Mouse (Mus musculus) right cerebral cortex, adult 18-20 months (tissue): Measurements from ENCODE around the gene Ppil1.
A peak's percentile ranks its signal among the peaks of the same experiment; 100 is the strongest.

ENCODE experiments used
- DNase-seq: peaks from one replicate; pipeline ENCODE4 v3.0.0; 2022; ENCODE audit warnings: mixed read lengths

Ppil1 gene

DNA sequence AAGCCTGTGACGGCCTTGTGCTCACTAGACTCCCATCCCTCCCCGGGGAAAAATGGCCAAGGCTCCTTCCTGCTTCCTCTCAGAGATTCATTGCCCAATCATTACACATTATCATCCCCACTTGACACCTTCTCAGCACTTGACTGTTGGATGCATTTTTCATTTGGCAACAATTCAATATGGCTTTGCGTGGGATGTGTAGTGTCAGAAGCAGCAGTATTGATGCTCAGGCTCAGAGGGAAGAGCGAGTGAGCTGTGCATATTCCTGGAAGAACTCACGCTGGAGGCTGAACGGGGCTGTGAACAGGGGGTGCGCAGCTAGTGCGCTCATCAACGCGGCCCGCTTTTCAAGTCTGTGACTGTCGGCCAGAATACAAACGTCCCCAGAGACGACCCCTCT lies 13.0 kb downstream of the Ppil1 start:
- peak; percentile 60 for DNase-seq

DNA sequence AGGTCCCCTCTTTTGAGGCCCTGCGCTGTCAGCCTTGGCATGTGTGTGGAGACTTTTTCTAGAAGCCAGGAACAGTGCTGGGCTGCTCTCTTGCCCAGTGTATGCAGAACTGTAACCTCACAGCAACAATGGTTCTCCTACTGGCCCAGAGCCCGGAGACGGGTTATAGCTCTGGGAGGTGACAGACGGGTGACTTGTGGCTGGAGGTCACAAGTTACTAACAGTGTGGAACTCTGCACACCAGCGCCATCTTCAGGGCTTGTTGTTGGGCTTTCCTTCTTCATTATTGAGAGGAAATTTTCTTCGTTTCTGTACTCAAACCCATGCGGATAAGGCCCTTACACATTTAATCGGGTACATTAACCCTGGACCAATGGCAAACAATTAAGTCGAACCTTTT lies 14.5 kb downstream of the Ppil1 start:
- no peak for DNase-seq

GRCm38 (mm10) chr17:29247881-29248280 lies 16.1 kb downstream of the Ppil1 start:
- peak; percentile 77 for DNase-seq

DNA sequence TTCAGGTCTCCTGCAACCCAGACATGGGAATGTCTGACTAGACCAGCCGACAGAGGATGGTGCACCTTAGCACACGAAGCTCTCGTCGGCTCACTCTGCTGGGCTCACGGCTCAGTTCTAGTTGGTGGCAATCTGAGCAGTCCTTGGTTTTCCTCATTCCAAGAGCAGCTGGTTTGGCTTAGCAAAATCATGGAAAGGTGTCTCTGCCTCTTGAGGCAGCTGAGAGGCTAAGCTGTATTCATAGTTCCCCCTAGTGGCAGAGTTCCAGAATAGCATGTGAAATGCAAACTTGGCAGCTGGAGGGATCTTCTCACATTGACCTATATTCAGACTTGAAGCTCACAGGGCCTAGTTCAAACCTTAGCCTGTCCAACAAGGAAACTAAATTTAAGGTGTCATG lies 17.4 kb downstream of the Ppil1 start:
- DNase-seq: peak; percentile 64

GRCm38 (mm10) chr17:29245725-29246124 lies 18.3 kb downstream of the Ppil1 start:
- no peak for DNase-seq

GRCm38 (mm10) chr17:29244912-29245311 lies 19.1 kb downstream of the Ppil1 start:
- DNase-seq: peak; percentile 38

DNA sequence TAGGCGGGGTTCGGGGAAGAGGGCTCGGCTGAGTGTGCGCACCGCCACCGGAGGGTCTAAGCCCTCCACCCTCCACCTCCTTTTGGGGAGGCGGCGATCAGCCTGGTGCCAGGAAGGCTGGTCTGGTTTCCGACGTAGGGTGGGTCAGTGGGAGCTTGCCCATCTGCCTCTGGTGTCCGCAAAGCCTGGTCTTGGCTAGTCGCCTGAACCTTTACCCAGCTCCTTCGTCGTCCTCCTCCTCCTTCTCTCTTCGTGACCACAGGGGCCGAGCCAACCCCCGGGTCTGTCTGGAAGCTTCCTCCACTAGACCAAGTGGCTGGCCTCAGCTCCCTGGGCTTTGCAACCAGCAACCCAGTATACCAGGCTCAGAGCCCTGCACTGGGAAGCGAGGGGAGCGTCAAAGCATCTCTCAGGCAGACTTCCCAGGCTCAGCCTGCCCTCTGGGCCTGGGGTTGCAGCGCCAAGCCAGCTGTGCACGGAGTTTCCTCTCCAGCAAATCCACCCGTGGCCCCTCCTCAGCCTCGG lies 25.5 kb downstream of the Ppil1 start:
- DNase-seq: peak; percentile 38

DNA sequence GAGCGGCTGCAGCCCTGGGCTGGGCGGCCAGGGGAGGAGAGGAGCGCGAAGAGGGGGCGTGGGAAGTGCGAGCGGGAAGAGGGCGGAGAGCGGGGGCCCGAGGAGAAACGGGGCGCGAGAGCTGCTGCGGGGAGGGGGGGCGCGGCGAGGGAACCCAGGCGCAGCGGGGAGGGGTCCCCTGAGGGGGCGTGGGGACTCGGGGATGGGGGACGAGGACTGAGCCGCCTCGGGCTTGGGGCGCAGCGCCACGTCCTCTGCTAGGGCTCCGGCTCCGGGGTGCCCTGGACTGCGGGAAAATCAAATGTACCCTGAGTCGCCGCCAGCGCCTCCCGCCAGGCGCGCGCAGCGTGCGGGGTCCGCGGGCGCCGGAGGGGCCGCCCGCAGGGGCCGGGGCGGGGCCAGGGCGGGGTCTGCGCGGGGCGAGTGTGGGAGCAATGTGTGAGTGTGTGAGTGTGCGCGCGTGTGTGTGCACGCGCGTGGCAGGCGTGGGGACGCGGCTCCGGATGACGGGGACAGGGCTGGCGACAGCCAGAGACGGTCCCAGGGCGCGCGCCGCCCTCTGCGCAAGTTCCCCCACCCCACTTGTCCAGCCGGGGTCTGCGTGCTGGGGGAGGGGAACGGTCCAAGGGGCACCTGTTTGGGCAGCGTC lies 26.1 kb downstream of the Ppil1 start, which contains the start of gene Cpne5:
Cpne5 (minus strand) TSS at position 396 of the 649 bp plus-strand sequence.
- peak; percentile 67 for DNase-seq

GRCm38 (mm10) chr17:29237267-29237771 lies 26.7 kb downstream of the Ppil1 start:
- DNase-seq: no peak

DNA sequence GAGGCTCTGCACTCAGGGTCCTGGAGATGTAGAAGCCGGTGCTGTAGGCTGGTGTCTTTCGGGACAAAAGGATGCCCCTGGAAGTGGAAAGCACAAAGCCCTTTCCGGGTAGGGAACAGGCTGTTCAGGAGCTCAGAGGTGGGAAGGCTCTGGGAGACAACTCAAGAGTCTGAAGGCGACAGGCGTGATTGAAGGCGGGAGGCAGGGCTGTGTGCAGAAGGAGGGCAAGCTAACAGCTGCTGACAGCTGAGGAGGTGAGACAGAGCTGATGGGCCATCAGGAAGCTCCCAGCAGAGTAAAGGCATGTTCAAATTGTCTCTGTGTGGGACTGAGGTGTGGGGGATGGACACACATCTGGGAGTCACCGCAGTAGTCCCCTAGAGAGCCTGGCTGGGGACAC lies 27.9 kb downstream of the Ppil1 start:
- DNase-seq: peak; percentile 60

GRCm38 (mm10) chr17:29231109-29231508 lies 32.9 kb downstream of the Ppil1 start:
- no peak for DNase-seq

GRCm38 (mm10) chr17:29220631-29221030 lies 43.4 kb downstream of the Ppil1 start:
- no peak for DNase-seq

DNA sequence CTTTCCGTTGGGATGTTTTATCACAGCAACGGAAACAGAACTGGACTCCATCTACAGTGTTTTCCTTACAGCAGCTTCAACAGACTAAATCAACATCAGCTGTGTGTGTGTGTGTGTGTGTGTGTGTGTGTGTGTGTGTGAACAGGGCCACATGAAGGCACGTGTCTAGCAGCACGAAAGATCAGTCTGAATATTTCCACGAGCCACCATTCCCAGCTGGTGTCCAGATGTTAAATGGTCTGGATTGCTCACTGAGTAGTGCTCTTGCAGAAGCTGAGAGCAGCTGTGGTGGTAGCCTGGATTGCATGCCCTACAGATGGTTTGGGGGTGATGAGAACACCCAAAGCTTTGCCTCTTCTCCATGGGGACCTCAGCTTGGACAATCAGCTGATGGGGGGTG lies 46.0 kb downstream of the Ppil1 start:
- DNase-seq: no peak

DNA sequence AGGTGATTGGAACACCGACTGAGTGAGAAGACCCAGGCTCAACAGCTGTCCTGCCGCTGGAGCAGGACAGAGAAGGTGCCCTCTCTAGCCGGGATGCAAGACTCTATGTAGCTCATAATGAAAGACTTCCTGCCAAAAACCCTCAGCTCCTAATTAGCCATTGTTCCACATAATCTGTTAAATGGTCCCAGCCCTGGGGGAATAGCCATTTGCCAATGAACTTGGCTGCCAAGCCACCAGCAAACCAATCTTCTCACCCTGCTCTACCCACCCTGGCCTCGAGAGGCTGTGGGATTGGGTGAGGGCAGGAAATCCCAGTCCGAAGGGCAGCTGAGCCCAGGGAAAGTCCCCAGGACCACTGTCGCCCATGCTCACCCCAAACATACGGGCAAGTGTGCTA lies 47.9 kb downstream of the Ppil1 start:
- no peak for DNase-seq

- no peak for DNase-seq
These were observed 49.3 kb downstream of the Ppil1 start for GRCm38 (mm10) chr17:29214655-29215054.

- no peak for DNase-seq
These were observed 49.9 kb downstream of the Ppil1 start for GRCm38 (mm10) chr17:29214193-29214456.

- DNase-seq: no peak
These were observed 50.4 kb downstream of the Ppil1 start for GRCm38 (mm10) chr17:29213381-29214192.

DNA sequence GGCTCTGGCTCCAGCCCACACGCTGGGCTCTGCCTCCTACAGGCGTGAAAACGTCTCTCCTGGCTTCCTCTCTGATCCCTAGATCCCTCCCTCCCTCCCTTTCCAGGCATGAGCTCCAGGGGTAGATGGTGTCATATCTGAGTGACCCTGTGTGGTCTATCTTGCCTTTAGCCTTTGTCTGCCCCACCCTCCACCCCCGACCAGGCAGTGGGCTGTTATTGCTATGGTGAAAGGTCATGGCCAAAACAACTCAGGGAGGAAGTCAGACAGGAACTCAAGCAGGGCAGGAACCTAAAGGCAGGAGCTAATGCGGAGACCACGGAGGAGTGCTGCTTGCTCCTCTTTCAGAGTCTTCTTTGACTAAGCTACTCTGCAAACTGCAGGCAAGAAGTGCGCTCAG lies 52.1 kb downstream of the Ppil1 start:
- DNase-seq: no peak

GRCm38 (mm10) chr17:29210037-29210436 lies 53.9 kb downstream of the Ppil1 start:
- DNase-seq: no peak

- DNase-seq: no peak
These were observed 57.9 kb downstream of the Ppil1 start for GRCm38 (mm10) chr17:29206052-29206451.

DNA sequence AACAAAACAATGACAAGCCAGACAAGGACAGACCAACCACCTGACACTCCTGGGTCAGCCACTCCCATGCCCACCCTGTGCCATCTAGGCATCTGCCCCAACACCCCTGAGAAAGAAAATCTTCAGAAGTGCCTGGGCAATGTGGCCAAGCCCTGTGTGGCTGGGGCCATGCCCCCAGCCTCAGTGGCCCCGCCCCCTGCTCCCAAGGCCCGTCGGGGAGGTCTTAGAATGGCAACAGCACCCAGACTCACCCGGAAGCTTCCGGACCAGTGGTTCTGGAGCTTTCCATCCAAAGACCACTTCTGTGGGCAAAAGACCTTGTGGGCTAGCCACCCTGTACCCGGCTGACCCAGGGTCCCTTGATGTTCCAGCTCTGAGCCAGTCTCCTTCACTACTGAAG lies 61.4 kb downstream of the Ppil1 start:
- DNase-seq: no peak
